Mouse (Mus musculus): ENCODE measurements at regions not wholly inside any gene's neighbourhood (a gene's known extent, or its start where the extent isn't known, plus 50 kb on each side); places are given as distances from the start of the nearest gene placed in this dataset.

DNA sequence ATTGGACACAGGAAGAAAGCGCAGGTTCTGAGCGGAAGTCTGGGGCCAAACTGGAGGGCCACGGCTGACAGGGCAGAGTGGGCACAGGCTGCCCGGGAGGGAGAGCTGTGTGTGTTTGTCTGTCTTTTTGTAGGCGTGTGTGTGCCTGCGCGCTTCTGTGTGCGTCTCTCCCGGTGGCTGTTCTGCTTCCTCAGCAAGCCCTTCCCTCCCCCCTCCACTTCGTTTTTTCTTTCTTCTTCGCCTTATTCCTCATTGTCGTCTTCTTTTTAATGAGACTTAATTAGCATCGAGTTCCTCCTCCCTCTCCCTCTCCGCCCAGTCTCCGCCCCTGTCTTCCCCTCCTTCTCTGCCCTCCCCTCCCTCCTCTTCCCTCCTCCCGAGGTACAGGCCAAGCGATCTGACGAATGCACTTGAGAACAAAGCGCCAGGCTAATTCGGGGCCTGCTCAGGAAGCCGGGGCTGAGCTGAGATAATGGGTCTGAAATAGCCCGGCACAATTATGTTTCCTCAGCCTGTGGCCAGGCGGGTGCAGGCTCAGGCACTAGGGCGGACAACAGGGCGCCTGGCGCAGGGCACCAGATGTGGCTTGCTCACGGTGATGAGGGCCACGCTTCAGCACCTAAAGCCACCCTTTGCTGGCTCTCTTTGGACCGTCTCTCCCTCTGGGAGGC, 63.2 kb downstream of the Efnb1 start:
- H3K4me3 ChIP-seq = peak overlapping the region; percentile 18
- 0 out of 2 replicates have a peak, but pooled peaks cover 2% of the 10 kb centered on the region for H3K27me3 ChIP-seq
- peaks cover 17% of the 10 kb centered on the region for H3K4me1 ChIP-seq (replicated peaks)
- H3K9me3 ChIP-seq = no peaks in the 10 kb centered on the region
- 0 out of 2 replicates have a peak overlapping the region, but pooled peaks have one; percentile 29 for H3K9ac ChIP-seq
- H3K36me3 ChIP-seq = no peaks in the 10 kb centered on the region
- peak; percentile 87 for ATAC-seq (ENCODE audit: low FRiP score, low read depth)
- peak overlapping the region; percentile 52 for H3K4me2 ChIP-seq
- peak overlapping the region; percentile 84 for H3K27ac ChIP-seq (replicated peaks)
- WGBS = 23% methylated on average over 27 of the region's 29 CpGs

Measured in hindbrain, embryonic 15.5 days (tissue).